Mouse (Mus musculus) adrenal gland, postnatal 4 days (tissue): ENCODE measurements around the gene Gpr107. TPM values are rescaled to one million over a fixed set of nuclear protein-coding genes. Genes with fewer than 3 reads are reported as not detected.

Experiments
- DNase-seq, 2 experiments: peaks; one replicate each; pipeline ENCODE4 v3.0.0; 2021 to 2022; ENCODE audit warnings: low spot score in 2 of 2, mixed read lengths in 2 of 2
- total RNA-seq, 2 experiments: library from RNA; stranded (reverse); gene quantifications; 2 replicates each; pipeline ENCODE4 v1.2.3; 2021

Gpr107 gene
- total RNA-seq, 2 experiments from 2014 or later, result 62.8 to 68.3 TPM

DNA sequence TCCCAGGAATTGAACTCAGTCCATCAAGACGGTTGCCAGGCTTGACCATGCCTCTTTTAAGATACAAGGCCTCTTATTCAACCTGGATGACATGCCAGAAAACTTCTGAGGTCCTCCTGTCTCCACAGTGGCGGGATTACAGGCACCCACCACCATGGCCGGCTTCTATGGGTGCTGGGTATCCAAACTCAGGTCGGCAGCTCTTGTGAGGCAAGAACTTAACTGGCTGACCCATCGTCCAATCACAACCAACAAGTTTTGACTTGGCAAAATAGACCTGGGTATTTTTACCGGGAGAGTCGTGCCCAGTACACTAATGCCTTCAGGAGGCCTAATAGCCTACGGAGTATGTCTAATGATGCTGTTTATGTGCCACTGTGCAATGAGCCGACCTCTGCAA, 26.1 kb upstream of the Gpr107 start:
- no peak for DNase-seq

DNA sequence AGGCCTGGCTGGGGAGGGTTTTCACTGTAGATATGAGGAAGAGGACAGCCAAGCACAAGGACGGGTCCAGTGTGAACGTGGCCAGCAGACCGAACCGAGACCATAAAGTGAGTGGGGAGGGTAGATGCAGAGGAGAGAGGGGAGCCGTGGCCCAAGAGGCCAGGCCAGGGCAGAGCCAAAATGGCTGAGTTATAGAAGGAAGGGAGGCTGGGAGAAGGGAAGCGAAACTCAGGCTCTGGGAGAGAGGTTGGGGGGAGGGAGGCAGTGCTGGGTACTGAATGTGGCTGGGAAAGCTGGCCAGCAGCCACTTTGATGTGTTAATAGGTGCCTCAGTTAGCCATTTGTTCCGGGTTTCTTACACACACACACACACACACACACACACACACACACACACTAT, 24.9 kb upstream of the Gpr107 start:
- no peak for DNase-seq

DNA sequence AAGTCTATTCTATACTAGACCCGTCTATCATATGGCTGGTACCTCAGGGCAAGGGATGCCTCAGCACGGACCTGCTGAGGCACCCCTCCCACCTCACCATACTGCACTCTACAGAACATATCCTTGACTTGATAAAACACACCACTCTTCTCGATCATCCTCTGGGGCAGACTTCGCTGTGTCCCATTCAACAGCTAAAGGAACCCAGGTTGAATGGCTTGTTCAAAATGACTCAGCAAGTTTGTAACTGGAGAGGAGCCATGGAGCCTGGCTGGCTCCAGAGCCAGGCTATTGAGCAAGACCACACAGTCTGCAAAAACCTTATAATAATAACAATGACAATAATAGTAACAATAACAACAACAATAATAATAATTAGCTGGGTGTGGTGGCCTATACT, 24.2 kb upstream of the Gpr107 start:
- no peak for DNase-seq

DNA sequence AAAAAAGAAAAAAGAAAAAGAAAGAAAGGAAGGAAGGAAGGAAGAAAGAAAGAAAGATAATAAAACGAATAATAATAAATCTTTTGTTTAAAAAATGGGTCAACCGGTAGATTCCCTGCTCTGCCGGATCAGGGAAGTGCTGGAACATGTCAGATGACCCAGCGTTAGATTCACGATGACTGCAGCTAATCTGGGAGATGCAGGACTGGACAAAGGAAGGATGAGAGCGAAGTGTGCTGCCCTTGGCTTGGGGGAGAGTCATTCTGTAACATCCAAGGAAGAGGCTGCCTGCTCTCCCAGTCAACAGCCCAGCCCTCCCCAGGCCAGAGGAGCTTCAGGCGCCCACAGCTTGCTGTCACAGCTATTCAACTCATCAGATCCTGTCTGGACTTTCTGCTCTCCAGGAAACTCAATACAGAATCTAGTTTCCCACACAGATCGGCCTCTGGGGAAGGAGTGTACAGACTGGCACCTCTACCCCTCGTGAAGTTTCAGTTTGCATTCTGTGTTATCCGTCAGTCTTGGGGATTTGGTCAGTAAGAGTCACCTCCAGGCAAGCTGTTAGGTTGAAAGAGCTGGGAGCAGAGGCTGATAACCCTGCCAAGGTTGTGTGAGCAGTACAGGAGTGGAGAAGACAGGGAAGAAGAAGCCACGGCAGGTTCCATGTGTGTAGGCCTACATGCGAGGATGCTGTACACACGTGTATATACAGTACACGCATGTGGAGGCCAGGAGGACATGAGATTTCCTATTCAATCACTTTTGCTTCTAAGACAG, 22.2 kb upstream of the Gpr107 start:
- no peak for DNase-seq

DNA sequence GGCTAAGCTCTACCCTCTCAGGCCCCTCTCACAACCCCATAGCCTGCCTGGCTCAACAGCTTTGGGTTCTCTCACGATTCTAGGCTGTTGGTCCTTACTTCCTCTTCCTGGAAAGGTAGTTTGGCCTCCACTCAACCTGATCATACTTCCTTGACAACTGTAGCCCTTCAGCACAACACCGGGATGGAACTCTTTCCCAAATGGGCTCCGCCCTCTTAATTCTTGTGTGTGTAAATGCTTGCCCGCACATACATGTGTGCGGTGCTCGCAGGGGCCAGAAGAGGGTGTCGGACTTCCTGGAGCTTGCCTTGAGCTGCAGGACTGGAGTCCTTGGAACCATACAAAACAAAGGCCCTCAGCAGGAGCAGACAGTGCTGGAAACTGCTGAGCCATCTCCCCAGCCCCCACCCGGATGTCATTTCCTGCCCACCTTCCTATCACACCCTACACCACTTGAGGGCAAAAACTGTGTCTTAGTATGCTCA, 21.3 kb upstream of the Gpr107 start:
- no peak for DNase-seq

DNA sequence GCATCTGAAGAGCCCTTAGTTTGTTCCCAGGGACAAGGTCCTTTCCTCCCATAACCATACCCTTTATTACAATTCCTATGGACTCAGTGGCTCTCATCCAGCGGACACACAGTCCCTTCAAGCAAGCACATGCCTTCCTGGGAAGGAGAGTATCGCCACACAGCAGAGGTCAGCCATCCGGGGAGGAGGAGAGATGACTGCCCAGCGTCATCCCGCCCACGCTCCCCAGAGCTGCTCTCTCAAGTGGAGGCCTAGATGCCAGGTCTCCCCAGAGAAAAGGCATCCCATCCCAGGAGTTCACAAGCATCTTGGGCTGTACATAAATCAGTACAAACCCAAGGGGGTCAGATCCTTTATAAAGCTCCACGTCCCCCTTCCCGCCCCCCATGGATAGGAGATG, 19.4 kb upstream of the Gpr107 start:
- DNase-seq, result no peak

DNA sequence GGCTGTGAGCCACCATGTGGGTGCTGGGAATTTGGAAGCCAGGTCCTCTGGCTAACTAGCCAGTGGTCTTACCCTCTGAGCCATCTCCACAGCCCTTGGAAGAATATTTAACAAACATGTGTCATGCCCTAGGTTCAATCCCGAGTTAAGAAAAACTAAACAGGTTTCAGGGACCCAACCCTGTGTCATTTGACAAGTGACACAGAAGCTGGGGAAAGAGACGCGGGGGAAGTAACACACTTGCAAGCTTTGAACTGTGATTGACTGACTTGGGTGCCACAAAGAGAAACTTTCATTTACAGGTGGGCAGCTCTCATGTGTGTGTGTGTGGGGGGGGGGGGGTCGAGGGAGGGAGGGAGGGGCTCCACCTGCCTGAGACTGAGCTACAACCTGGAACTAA, 18.1 kb upstream of the Gpr107 start:
- no peak for DNase-seq

DNA sequence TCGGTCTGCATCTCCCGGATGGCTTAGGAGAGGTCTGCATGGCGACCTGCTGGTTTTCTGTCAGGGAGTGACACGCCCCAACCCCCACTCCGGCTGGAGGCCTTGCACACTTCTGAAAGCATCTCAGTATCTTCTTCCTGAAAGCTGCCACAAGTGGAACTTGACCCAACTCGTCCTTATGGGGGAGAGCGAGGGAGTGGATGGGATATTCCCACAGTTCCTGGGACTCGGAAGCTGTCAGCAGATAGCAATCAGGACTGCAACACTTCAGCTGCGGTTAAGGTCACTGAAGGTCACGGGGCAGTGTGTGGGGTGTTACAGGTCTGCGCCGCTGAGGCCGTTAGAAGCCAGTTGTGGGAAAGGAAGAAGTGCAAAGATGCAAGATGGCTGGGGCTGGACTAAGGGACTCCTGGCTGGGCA, 16.6 kb upstream of the Gpr107 start:
- DNase-seq, result no peak

DNA sequence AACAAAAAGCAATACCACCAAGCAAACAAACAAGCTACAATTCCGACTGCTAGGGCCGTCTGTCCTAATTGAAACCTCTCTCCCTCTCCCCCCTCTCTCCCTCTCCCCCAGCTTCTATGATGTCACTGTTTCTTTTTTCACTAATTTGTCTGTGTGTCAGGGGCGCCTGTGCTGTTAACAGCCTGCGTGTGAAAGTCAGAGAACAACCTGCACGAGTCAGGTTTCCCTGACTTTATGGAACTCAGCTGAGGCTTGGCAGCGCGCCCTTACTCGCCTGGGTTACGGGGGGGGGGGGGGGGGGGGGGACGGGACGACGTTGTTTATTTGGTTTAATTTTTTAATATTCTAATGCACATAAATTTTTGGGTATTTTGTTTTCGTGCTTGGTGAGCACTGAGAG, 15.8 kb upstream of the Gpr107 start:
- no peak for DNase-seq

DNA sequence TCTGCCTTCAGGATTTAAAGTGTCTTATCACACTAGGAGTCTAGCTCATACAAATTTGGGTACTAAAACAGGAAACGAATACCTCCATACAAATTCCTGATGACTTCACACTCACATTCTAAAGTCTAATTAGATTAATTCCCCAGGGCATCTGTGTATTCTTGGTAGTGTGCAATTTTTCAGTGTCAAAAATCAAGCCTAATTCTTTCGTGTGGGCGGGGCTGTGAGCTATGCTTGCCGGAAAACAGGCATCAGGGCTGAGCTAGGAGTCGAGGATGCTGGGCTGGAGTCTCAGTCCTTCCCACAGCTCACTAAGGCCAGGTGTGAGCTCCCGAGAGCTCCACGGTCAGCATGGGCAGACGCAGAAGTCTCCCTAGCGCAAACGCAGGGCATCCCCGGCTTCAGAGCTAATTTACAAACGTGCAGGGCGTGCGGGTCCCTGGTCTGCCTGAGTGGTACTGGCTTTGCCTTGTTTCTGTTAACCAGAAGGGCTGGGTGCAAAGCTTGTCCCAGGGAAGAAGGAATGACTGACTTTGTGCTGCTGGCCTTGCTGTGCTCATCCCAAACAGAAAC, 15.0 kb upstream of the Gpr107 start:
- no peak for DNase-seq

DNA sequence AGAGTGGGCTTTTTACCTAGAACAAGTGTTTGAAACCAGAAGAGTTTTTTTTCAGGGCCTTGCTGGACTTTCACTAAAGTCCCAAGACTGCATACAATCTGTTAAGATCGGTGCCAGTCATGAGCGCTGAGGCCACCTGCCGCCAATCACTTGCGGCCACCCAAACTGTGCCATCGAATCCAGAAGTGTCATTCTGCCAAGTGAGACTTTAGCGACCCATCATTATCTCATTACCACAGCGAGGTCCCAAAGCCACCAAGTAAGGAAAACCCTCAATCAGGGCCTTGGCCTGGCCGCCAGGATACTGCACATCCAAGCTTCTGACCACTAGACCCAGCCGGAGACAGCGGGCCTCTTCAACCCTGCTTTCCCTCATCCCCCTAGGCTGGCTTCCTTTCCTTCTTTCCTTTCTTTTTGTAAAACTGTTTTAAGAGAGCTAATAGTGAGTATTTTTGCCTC, 12.9 kb upstream of the Gpr107 start:
- DNase-seq, result no peak

DNA sequence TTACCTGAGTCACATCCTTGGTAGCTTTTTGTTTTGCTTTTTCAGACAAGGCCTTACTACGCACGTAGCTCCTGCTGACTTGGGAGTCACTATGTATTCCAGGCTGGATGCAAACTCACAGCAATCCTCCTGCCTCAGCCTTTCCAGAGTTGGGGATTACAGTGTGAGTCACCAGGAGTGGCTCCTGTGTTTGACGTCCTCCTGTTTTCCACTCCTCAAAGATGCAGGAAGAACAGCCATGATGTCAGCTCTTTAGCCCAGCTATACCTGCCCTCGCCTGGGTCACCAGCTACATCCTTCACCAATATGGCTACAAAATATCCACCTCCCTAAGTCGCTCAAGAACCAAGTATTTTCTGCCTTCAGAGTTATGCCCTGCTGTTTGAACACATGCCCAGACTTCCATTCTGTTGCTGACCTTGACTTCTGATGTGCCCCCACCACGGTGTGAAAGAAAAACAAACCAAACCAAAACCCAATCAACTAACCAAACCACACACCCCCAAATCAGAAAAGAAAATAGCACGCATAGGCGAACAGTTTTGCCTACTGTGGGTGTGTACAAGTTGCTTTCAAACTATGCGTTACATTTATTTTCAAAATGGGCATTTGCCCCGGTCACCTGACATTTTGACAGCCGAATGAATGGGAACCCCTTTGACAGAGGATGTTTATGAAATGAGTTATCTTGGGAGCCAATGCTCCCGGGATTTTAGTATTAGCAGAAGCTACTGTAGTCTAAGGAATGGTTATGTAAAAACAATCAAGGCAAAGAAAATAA, 11.9 kb upstream of the Gpr107 start:
- no peak for DNase-seq

DNA sequence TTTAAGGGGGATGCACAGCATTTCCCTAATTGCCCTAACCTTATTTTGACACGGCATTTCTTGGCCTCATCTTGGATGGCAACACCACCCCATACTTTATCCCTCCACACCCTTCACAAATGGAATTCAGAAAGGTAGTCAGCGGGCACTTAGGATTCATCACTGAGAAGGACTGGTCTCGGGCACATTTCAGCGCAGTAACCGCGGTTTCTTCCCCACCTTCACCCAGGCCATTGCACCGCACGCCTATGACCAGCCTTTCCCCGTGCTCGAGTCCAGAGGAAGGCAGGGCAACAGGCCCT, 11.4 kb upstream of the Gpr107 start:
- DNase-seq, result no peak

DNA sequence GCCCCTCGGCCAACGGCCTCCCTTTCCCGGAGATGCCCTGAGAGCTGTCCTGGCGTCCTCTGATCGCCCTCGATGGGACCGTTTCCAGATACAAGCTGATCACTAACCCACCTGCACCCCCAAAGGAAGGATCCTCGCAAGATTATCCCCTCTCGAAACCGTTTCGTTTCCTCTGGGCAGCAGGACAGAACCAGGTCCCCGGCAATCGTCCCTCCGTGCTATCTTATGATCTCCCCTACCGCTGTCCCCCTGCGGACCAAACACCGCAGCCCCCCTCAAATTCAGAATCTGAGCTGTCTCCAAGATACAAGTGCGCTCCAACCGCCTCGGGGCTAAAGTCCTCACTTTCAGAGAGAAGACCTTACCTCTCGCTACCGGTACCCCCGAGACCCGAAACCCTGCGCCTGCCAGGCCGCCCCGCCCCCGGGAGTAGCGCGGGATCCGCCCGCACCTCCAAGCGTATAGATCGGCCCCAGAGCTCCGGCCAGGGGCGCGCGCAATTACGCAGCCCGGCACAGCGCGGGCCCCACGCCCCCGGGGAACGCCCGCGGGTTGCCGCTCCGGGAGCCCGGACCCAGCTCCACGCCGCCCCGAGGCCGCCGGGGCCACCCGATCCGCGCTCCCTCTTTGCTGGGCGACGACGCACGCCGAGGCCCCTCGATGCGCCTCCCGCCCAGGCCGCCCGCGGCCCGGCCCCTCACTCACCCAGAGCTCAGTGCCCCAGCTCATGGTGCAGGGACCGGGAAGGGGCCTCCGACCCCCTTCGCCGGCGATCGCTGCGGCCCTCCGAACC, 10.8 kb upstream of the Gpr107 start:
- DNase-seq, result no peak

DNA sequence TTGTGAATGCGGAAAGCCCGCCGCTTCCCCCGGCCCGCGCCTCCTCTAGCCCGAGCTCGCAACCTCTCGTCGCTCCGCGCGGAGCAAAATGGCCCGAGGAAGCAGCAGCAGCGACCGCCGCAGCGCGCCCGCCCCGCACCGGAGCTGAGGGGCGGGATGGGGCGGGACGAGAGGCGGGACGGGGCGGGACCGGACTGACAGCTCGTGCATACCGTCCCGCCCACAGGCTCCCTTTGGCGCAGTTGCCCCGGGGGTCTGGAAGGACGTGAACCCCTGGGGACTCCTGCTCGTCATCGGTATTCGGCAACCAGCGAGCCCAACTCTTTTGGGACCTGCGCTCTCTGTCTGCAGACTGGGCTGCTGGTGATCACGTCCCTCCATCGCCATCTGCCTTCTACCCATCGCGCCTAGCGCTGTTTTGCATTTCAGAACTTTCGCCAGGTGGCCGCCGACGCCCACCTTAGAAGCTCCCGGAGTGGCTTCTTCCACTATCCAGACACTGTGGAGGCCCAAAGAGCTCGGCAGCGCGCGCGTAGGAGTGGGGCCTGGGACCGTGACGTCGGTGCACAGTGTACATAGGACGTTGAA, 10.2 kb upstream of the Gpr107 start, which contains the start of gene Fnbp1:
Fnbp1 (minus strand) TSS at position 142 of the 588 bp plus-strand sequence.
- DNase-seq, result peak; percentile 73 to 77

DNA sequence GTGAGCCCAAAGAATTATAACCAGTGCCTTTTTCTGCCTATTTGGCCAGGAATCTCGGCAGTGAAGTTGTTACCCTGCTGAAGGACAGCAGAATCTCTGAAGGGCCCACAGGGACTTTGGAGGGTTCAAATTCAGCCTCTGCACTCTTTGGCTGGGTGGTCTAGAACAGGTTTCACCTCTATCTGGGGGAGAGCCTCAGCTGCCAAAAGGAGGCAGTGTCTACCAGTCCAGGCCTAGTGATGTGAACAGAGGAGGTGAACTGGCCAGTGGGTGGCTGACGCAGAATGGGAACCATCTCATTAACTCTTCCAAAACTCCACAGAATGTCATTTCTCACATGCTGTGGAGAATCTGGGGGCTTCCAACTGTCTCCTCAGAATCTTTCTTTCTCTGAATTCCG, 9.6 kb upstream of the Gpr107 start:
- DNase-seq, result no peak

DNA sequence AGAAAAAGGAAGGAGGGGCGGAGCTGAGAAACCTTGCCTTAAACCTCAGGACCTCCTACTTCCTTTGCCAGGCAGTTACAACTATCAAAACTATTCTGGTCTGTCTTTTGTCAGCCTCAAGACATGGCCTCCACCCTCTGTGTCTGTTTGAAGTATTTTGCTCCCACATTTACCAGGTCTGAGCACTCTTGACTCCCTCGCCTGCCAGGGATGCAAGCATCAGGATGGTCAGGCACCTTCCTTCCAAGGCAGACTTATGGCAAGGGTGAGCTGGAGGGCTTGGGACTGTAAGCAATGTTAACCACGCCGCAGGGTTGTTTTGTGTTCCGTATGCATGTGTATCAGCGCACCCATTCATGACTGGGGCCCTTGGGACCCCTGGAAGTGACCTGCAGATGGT, 8.8 kb upstream of the Gpr107 start:
- no peak for DNase-seq

DNA sequence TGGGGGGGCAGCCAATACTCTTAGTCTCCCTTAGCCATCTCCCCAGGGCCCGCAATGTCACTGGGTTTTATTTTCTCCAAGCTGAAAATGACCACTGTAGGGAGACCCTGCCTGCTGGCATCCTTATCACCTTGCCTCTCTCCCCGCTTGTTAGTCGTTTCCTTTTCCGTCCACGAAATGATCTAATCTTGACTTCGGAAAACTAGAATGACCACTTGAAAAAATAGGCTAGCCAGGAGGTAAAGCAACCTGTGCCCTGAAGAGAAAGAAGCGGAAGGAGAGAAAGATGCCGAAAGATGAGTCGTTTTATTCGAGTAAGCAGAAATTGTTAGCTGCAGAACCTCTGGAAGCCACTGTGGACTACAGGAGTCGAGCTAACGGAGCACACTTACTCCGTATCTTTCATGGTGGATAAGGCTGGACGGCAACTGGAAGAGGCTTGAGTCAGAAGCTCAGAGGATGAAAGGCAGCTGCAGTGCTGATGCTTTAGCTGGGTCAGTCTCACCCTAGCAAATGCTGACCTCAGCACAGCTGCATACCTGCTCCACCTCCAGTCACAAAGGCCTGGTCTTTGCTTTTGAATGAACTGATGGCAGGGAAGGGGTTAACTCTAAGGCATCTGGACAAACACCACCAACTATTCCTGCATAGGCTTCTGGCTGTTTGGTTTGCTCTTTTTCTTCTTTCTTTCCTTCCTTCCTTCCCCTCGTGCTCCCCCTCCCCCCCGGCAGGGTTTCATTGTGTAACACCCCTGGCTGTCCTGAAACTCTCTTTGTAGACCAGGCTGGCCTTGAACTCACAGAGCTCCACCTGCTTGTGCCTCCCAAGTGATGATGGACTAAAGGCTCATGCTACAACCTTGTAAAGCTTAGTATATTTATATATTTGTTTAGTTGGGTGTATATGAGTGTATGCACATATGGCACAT, 8.1 kb upstream of the Gpr107 start:
- DNase-seq, result no peak

DNA sequence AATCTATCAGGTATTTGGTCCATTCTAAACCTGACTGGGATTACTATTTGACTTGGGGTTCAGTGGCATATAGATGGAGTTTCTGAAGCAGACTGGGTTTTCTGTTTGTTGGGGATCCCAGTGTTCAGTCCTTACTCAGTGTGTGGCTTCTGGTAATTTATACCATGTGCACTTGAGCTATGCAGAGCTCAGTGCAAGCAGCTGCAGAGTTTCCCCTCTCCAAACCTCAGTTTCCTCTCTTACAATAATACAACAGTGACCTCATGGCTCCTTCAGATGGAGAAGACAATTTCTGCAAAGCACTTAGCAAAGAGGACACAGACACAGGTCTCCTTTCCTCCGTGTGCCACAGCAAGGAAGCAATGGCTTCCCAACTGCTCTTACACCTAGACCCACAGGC, 7.2 kb upstream of the Gpr107 start:
- no peak for DNase-seq

DNA sequence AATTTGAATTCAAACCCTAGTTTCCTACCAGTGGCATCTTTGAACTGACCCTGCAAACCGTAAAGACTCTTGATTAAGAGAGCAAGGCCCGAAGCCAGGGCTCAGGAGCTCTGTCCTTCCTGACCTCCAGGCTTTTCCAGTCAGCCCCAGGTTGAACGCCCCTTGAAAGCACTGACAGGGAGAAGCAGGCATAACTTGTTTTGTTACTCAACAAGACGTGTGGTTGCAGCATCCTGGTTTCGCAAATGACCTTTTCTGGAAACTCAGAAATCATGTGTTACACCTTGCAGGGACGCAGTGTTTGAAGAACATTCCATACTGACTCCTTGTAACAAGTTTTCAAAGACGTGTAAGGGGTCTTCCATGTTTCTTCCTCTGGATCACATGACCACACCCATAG, 5.1 kb upstream of the Gpr107 start:
- DNase-seq, result no peak
